Mouse (Mus musculus) retina, postnatal 1 day (tissue): ENCODE measurements at regions not wholly inside any gene's neighbourhood (a gene's known extent, or its start where the extent isn't known, plus 50 kb on each side); places are given as distances from the start of the nearest gene placed in this dataset.

Experiments
- DNase-seq: peaks from one replicate; pipeline ENCODE4 v3.0.0-alpha.2; 2012

GRCm38 (mm10) chr2:82508595-82508994 is 434.8 kb upstream of the Fsip2 start:
- no peak for DNase-seq

- peak; percentile 3 for DNase-seq
These were observed 428.3 kb upstream of the Fsip2 start for GRCm38 (mm10) chr2:82515165-82515564.

GRCm38 (mm10) chr2:82519951-82520350 is 423.5 kb upstream of the Fsip2 start:
- DNase-seq, result no peak

- no peak for DNase-seq
These were observed 404.5 kb upstream of the Fsip2 start for GRCm38 (mm10) chr2:82538958-82539357.

GRCm38 (mm10) chr2:82540676-82541075 is 402.8 kb upstream of the Fsip2 start:
- no peak for DNase-seq

- no peak for DNase-seq
These were observed 373.1 kb upstream of the Fsip2 start for GRCm38 (mm10) chr2:82570358-82570757.

- peak; percentile 14 for DNase-seq
These were observed 371.3 kb upstream of the Fsip2 start for GRCm38 (mm10) chr2:82572099-82572498.

GRCm38 (mm10) chr2:82573841-82574240 is 369.6 kb upstream of the Fsip2 start:
- no peak for DNase-seq

- DNase-seq, result no peak
These were observed 363.8 kb upstream of the Fsip2 start for GRCm38 (mm10) chr2:82579665-82580064.

- DNase-seq, result peak; percentile 34
These were observed 327.2 kb upstream of the Fsip2 start for GRCm38 (mm10) chr2:82616185-82616584.

GRCm38 (mm10) chr2:82620553-82620952 is 322.9 kb upstream of the Fsip2 start:
- DNase-seq, result no peak

GRCm38 (mm10) chr2:82644428-82644827 is 299.0 kb upstream of the Fsip2 start:
- no peak for DNase-seq
